Mouse (Mus musculus) gastrocnemius, postnatal 10 days (tissue): ENCODE results near the gene Samd4b. TPM values are rescaled to one million over a fixed set of nuclear protein-coding genes. Genes with fewer than 3 reads are reported as not detected.
A peak's percentile ranks its signal among the peaks of the same experiment; 100 is the strongest.

ENCODE experiments used
- DNase-seq: peaks from one replicate; pipeline ENCODE4 v3.0.0; 2021; ENCODE audit warnings: mixed read lengths
- microRNA-seq, 2 experiments: library from miRNA; unstranded; fragments of <30 nt; microRNA quantifications; one replicate each; pipeline ENCODE4 v1.2.0; 2021
- total RNA-seq, 2 experiments: library from RNA; stranded (reverse); gene quantifications; 2 replicates each; pipeline ENCODE4 v1.2.3; 2021

The Samd4b gene
- total RNA-seq, 2 experiments from 2014 or later, result 24.7 to 27.5 TPM

- DNase-seq, result peak; percentile 58
Observed at GRCm38 (mm10) chr7:28356981-28357380, 241.0 kb downstream of the Samd4b start.

DNA sequence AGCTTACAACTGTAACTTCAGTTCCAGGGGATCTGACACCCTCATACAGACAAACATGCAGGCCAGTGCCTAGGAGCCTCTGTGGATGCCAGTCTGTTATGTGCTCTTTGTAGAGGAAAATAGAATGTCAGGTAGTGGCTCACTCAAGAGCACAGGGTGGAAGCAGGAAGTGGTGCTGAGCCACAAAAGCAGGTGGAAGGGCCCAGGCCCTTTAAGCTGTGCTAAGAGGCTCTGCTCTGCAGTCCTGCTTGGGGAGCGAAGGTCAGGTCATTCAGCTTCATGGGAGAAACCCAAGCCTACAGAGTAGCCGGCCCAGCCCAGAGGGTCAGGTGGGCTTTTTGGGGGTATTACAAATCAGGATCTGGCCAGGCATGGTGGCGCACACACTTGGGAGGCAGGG lies 242.7 kb downstream of the Samd4b start:
- no peak for DNase-seq

GRCm38 (mm10) chr7:28354596-28354995 lies 243.3 kb downstream of the Samd4b start:
- DNase-seq, result no peak

- no peak for DNase-seq
Observed at GRCm38 (mm10) chr7:28354113-28354581, 243.8 kb downstream of the Samd4b start.

GRCm38 (mm10) chr7:28353267-28353666 lies 244.7 kb downstream of the Samd4b start:
- no peak for DNase-seq

GRCm38 (mm10) chr7:28351676-28352191 lies 246.2 kb downstream of the Samd4b start:
- no peak for DNase-seq

DNA sequence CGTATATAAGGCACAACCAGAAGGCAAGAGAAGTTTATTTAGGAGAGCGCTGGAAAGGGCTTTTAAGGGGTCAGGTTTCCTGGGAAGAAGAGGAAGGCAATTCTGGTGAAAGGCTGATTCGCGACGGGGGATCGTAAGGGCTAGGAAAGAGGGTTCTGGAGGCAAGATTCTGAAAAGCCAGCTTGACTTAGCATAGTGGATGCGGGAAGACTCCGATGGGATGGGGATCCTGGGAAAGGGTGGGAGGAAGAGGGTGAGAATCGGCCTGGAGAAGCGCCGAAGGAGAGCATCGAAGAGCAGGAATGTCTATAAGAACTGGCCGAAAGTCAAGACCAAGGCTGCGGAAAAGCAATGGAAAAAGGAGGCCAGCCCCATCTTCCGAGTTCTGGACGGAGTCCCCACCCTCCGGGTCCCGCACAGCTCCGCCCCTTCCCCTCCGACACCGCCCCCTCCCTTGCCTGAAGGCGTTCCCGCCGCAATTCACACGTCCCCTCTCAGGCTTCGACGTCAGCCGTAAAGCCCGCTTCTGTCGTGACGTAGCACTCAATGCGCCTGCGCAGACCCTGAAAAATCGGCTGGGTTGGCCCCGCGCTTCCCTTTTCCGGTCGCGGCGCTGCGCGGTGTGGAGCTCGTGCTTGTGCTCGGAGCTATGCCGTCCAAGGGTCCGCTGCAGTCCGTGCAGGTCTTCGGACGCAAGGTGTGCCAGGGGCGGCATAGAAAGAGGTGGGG lies 247.6 kb downstream of the Samd4b start, which contains the start of gene Rps16:
Gene Rps16, plus strand, starts transcription at position 498 of the 729 bp plus-strand sequence.
- peak; percentile 98 for DNase-seq

Small RNA genes within 50 kb of the gene (microRNA-seq; reads per million reads assigned to microRNA genes)
- gene Mir7049, result 0.25 to 0.32 reads per million in 2 experiments

Other genes starting within 250 kb of the Samd4b start
- gene Rps16, start 247.5 kb downstream of the Samd4b start, total RNA-seq, result 100 to 1,000 TPM; 757 to 807 TPM
- 10 to 100 TPM; 18.7 to 30.0 TPM for gene Plekhg2, start 225.5 kb downstream of the Samd4b start, total RNA-seq
- 10 to 100 TPM in 1 of 2 experiments, 1 to 10 TPM in 1; 8.1 to 10.5 TPM for gene Zfp36, start 217.9 kb downstream of the Samd4b start, total RNA-seq
- 10 to 100 TPM; 22.6 to 23.0 TPM for gene Med29, start 205.4 kb downstream of the Samd4b start, total RNA-seq
- 10 to 100 TPM; 36.5 to 46.2 TPM for gene Paf1, start 205.2 kb downstream of the Samd4b start, total RNA-seq
- 10 to 100 TPM in 1 of 2 experiments, 1 to 10 TPM in 1; 10.0 to 10.8 TPM for gene Gmfg, start 160.7 kb downstream of the Samd4b start, total RNA-seq
- 1 to 10 TPM; 1.4 to 2.0 TPM for gene Lrfn1, start 146.2 kb downstream of the Samd4b start, total RNA-seq
- not detected for gene Ifnl2, start 87.7 kb downstream of the Samd4b start, total RNA-seq
- not detected for gene Ifnl3, start 75.3 kb downstream of the Samd4b start, total RNA-seq
- gene Sycn, start 57.3 kb downstream of the Samd4b start, total RNA-seq, result not detected
- not detected for gene Nccrp1, start 50.9 kb downstream of the Samd4b start, total RNA-seq
- 1 to 10 TPM; 5.5 to 7.0 TPM for gene Pak4, start within 50 bp of the Samd4b start, total RNA-seq
- gene Acp7, start 33.2 kb upstream of the Samd4b start, total RNA-seq, result not detected
- 1 to 10 TPM; 1.1 to 1.7 TPM for gene Fbxo27, start 94.7 kb upstream of the Samd4b start, total RNA-seq
- 10 to 100 TPM; 12.2 to 13.5 TPM for gene Fbxo17, start 118.7 kb upstream of the Samd4b start, total RNA-seq
- gene Mrps12, start 143.7 kb upstream of the Samd4b start, total RNA-seq, result 10 to 100 TPM; 40.2 to 46.5 TPM
- 10 to 100 TPM; 16.2 to 18.6 TPM for gene Sars2, start 143.8 kb upstream of the Samd4b start, total RNA-seq
- not detected for gene Ccer2, start 158.0 kb upstream of the Samd4b start, total RNA-seq
- 10 to 100 TPM; 78.5 to 80.4 TPM for gene Sirt2, start 168.6 kb upstream of the Samd4b start, total RNA-seq
- 10 to 100 TPM; 17.4 to 18.2 TPM for gene Nfkbib, start 169.4 kb upstream of the Samd4b start, total RNA-seq
- 1 to 10 TPM in 1 of 2 experiments, under 1 TPM in 1; 0.63 to 1.7 TPM for gene Rinl, start 190.8 kb upstream of the Samd4b start, total RNA-seq
- gene Hnrnpl, start 210.4 kb upstream of the Samd4b start, total RNA-seq, result 100 to 1,000 TPM; 244 to 291 TPM
- gene Ech1, start 227.1 kb upstream of the Samd4b start, total RNA-seq, result 100 to 1,000 TPM; 182 to 227 TPM
- 1 to 10 TPM; 3.7 to 7.4 TPM for gene Lgals4, start 235.7 kb upstream of the Samd4b start, total RNA-seq